Mouse (Mus musculus) right cerebral cortex, adult 18-20 months (tissue): ENCODE results near the gene Adamtsl3.
A peak's percentile ranks its signal among the peaks of the same experiment; 100 is the strongest.
"Not testable (repeated sequence)": the region's sequence is repeated elsewhere in the genome, so short reads cannot be mapped to it uniquely, and the experiment has no call there.

Experiments
- DNase-seq: peaks from one replicate; pipeline ENCODE4 v3.0.0; 2022; ENCODE audit warnings: mixed read lengths

Adamtsl3 gene

DNA sequence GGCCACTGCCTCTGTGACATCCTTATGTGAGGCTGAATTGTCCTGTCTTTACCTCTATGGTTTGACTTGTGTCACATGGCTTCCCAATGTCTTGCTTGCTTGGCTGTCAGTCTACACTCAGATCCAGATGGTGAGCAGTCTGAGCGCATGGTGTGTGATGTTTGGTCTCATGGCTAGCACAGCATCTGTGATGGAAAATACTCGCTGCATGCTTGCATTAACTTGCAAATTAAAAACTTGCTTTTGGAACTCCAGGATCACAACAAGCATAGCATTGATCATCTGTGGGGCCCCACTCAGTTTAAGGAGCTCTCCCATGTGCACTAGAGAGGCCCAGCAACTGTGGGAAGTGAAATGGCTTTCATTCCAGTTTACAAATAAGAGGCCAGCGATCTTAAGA, 29.1 kb downstream of the Adamtsl3 start:
- no peak for DNase-seq

DNA sequence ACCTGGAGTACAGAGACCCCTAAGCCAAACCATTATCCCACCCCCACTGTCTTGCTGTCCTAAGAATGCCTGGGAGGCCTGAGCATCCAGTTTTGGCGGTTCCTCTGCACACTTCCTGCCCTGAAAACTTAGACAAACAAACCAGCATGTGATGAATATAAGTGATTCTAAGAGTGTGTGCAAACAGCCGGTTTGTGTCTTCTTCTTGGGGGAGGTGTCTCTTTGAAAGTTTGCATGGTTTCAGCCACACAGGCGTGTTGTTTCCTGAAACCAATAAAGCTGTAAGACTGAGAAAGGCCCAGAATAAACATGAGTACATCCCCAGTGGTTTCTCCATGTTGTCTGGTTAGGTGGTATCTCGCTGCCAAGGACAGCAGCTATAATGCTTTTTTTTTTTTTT, 30.6 kb downstream of the Adamtsl3 start:
- DNase-seq: no peak

DNA sequence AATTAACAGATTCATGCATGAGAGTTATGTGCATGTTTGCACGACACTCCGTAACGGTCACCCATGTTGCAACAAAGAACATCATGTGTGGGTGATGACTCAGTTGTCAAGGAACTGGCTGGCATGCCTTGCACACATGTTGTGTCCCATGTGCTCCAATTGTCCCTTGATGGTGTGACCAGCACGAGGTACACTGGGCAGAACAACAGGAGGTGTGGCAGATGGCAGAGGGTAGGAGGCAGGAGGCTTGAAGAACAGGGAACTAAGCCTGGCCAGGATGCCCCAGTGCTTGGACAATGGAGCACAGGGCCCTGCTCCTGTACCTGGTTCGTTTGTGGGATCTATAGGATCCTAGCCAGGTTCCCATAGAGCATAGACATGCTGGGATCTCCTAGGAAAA, 31.0 kb downstream of the Adamtsl3 start:
- no peak for DNase-seq

DNA sequence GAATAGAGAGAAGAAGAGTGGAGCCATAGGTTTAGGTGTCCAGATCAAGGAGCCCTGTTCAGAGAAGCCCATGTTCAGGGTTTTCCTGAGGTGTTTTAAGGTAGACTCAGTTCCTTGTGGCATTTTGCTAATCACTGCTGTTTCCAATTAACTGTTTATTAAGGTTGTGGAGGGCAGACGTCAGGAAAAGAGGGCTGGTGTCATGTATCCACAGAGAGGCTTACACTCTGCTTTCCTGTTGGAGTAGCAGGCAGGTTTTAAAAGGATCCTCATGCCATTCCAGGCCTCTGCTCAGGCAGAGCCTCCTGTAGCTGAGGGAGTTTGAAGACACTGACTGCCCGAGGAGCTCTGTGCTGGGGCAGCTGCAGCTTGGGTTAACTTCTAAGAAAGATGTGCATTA, 32.6 kb downstream of the Adamtsl3 start:
- DNase-seq: no peak

DNA sequence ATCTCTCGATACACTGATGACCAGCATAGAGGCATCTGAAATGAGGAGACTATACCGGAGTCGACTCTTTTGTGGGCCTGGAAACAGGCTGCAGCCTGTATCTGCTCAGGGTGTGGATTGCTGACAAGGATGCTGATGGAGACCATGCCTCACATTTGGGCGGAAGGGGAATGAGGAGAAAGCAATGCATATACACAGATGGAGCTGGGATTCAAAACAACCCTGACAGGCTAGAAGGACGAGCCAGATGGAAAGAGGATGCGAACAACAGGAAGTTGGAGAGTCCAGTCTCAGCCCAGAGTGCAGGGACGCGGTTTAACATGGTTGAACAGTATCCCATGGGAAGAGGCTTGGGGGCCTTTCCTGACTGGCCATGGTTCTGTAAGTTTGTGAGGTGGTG, 34.6 kb downstream of the Adamtsl3 start:
- DNase-seq: no peak

DNA sequence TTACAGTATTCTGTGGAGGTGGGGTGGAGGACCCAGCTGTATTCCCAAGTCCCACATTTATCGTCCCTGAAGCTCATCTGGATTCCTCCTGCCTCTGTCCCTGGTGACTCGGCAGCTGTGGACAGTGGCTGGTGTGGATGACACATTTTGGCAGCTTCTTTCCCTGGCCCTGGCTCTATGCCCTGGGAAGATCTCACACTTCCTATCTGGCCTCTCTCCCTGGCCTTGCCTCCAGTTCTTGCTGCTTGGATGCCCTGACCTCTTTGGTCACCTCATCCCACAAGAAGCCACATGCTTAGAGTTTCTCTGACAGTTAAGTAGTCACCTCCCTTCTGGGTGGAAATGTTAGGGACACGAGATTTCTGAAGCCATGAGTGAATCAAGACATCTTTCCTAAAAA, 35.9 kb downstream of the Adamtsl3 start:
- DNase-seq: peak; percentile 9

DNA sequence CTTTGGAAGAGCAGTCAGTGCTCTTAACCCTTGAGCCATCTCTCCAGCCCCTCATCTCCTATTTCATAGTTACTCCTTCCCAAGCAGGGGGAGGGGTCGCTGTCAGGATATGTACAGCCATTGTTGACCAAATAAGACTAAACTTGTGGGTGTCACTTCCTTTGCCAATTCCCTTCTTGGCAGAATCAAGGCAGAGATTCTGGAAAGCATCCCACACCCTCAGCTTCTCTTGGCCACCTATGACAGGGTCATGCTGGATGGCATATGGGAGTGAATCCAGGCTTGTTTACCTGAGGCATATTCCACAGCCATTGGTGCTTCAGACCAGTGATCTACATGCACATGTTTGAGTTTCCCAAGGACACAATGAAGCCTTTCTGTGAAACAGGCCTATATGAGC, 42.8 kb downstream of the Adamtsl3 start:
- DNase-seq: no peak

DNA sequence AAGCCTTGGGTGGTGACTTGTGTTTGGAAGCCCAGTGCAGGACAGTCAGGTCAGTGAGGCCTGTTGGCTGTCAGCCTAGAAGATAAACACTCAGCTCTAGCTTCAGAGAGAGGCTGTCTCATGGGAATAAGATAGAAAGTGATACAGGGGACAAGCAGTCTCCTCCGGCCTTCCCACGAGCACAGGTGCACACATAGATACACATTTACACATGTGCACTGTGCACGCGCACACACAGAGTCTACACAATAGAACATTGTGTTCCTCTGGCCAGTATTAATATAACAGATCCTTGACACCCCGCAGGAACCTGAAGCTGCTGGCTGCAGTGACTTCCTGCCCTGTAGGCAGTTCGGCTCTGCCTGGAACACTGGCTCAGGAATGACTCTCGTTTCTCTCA, 44.3 kb downstream of the Adamtsl3 start:
- no peak for DNase-seq

DNA sequence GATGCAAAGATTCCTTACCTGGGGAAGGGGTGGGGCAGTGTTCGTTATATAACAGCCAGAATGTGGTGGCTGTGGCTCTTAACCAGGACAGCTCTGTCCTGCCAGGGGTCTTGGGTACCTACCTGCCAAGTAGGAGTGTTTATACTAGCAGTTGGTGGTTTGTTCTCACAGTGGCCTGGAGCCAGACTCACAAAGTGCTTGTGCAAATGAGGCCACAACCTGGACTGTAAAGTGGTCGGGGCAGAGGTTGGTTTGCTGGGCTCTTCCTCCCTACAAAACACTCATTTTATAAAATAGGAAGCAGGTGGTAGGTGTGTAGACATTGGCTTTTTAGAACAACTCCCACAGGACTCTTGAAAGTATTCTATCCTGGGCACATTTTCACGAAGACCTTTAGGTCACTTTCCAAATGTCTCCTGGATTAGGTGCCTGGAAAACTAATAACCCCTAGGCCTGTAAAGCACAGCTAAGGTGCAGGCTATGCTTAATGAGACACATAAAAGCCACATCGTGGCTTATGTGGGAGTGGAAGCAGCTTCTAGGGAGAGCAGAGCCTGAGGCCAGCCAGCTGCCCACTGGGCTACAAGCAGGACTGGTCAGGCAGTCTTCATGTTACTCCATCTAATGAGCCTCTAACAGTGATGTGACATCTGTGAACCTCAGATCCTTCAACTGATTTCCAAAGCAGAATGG, 47.5 kb downstream of the Adamtsl3 start:
- no peak for DNase-seq

DNA sequence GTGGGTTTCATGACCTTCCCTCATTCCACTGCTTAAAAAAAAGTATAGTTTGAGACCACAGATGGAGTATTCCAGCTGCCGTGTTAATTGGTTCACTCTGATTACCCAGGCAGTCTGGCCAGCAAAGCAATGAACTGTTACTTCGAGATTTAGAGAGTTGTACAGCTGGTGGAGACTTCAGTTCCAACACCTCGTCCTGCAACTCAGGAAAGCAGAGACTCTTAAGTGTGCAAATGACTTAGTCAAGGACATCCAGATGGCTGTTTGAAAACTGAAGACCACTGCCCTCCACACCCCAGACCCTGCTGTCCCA, 48.0 kb downstream of the Adamtsl3 start:
- no peak for DNase-seq

DNA sequence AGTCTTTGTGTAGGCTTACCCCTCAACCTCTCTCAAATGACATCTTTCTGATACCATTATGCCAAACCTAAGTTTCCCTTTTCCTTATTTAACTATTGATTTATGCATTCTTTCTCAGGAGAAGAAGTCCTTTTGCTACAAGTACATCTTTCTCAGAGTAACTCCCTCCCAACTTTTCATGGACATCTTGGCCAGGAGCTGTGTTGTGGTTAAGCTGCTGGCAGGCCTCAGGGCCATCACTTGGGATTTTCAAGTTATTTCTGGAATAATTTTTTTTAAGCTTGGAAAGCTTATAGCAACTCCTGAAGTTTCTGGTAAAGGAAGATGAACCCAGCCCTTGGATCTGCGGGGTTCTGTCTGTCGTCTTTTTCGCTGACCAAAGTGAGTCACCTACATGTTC, 51.6 kb downstream of the Adamtsl3 start:
- no peak for DNase-seq

DNA sequence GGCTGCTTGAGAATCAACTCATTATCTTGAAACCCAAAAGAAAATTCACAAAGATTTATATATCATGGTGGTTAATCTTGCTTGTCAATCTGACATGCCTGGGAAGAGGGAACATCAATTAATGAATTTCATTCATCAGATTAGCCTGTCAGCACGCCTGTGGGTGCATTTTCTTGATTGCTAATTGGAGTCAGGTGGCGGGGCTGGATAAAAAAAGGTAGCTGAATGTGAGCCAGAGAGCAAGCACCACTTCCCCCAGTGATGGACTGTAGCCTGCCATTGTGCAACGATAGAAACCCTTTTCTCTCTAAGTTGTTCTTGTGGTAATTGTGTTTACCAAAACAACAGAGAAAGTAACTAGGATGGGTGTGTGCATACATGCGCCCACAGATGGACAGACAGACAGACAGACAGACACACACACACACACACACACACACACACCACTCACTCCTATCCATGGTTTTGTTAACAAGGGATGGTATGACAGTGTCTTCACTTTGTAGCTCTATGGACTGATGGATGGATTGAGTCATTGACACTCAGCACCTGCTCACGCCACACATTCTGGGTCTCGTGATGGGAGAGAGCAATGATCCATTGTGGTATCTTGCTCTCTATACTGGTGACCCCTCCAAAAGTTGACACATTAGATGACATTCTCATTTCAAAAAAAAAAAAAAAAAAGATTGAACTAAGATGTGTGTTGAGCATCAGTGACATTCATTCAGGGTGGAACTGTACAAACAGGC, 59.1 kb downstream of the Adamtsl3 start:
- DNase-seq: no peak

DNA sequence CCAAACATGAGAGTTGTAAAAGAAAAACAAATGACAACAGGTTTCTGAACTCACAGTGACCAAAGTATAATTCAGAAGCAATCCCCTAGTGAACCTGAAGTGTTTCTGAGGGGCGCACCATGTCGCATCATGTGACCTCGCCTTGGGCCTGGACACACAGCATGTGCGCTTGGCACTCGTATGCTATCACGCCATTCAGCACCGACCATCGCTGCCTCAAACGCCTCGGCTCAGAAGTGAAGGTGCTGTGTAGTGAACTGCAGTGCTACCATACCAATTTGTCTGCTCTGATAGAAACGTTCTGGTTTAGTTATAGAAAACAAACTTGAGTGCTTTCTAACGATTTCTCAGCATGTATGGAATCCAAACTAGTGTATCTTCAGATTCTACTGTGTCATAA, 59.7 kb downstream of the Adamtsl3 start:
- no peak for DNase-seq

DNA sequence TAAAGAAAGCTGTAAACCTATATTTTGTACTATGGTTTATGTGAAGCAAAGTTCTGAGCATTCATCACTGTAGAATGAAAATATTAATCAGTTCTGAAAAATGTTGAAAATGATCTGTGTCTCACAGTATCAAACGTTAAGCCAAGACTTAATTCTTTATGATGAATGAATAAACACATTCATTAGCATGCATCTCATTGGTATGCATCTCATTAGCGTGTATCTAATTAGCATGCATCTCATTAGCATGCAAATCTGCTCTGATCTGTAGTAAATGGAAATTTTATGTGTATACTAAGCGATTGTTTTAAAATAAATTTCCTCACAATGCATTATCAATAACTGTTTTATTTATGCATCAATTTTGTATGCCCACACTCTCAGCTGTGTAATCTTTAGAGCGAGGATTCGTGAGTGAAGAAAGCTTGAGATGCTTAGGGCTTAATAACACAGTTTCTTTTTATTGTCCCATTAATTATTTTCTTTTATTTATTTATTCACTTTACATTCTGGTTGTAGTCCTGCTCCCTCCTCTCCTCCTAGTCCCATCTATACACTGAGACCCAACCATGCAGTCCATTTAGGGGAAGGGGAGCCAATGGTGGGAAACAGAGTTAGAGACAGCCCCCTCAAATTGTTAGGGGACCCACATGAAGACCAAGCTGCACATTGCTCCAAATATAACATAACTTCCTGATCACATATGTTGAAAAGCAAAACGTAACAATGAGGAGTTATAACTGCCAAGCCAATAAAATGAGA, 60.4 kb downstream of the Adamtsl3 start:
- no peak for DNase-seq

DNA sequence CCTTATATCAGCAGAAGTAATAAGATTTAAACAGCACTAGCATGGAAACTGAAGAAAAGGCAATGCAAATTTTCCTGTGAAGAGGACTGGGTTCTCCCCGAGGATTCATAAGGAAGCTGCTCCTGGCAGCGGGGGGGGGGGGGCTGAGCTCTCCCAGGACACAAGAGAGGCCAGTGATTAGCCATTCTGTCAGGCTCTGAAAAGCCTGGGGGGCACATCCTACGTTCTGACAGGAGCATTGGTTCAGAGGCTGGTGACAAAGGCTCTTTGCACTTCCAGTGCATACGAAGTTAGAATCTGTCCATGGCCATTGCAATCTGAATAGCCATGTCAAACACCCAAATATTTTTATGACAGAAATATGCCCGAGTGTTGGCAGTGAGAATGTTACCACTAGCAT, 61.4 kb downstream of the Adamtsl3 start:
- DNase-seq: no peak

DNA sequence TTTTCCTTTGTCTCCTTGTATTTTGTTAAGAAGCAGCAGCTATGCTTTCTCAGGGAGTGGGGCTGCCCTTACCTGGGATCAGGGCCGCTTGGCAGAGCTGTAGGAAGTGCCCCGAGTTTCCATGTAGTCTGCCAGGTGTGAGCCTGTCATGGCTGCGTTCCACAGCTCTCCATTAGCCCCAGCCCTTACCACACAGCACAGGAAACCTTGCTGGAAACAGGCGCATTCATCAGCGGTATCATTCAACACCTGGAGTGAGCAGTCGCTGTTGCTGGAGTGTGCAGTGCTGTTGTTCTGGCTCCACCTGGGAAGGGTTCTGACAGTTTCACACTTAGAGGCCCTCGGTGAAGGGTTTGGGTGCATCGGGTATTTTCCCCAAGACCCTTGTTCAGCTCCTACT, 62.1 kb downstream of the Adamtsl3 start:
- DNase-seq: no peak

DNA sequence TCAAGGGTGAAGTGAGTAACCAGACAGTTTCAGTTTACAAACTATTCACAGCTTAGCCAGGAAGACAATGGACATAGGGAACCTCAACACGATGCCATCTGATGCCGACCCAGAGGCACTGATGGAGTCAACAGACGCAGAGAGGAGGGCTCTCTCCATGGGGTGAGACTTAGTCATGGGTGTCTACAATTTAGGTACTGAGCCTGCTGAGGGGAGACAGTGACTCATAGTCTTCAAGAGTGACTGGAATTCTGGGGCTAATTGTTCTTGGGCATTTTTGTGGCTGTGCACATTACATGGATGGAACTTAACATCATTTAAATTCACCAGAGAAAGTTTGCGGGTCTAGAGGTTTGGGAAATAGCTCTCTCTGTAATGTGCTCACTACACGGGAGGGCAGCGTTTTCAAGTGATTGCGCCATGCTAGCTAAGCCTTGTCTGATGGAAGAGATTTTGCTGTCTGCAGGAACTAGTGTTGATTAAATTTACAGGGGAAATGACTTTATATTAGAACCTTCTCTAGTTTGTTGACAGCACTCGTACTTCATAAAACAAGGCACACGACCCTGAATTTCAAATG, 70.1 kb downstream of the Adamtsl3 start:
- DNase-seq: no peak

DNA sequence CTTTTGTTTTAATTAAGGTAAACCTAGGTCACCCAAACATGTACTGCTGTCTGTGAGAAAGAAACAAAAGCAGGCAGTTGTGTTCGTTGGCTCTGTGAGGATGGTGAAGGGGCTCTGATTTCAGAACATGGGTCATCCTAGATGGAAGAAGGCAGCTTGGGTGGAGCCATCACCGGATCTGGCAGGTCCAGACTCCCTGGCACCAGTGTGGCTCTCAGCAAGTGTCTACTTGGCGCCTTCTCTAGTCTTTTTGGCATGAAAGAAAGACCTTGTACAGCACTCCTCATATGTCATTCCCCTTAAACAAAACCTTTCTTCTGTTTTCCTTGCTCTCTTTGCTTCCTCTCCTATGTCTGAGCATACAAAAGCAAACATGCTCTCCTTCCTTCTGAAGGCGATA, 75.5 kb downstream of the Adamtsl3 start:
- no peak for DNase-seq

DNA sequence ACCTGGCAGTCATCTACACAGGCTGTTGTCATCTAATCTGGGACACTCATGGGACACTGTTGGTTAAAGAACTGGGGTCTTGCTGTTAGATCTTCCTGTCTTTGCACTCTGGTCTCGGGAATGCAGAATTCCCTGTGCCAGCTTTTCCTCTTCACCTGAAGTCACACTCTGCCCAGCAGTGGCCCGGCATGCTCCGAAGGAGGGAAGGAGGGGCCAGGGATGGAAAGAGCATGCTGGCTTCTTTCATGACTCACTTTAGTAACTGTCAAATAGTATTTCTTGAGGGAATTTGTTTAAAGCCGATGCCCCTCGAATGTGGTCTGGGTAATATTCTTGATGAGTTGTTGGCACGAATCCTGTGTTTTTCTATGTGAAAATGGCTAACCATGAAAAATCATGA, 81.2 kb downstream of the Adamtsl3 start:
- no peak for DNase-seq

DNA sequence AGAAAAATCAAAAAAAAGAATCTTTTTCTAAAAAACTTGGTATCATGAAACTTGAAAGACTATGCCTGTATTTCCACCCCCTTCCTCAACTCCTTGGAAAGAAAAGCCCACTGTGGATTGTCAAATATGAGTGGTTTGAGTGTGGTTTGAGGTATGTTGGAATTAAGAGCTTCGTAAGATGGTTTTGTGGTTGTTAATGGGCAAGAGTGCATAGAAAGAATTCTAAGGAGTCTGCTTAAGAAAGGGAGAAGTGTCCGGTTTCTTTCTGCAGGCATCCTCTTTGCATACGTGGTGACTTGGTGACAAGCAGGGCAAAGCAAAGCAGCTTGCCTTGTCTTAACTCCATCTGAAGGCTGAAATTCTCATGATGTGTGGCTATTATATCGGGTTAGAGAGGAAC, 81.6 kb downstream of the Adamtsl3 start:
- DNase-seq: no peak

DNA sequence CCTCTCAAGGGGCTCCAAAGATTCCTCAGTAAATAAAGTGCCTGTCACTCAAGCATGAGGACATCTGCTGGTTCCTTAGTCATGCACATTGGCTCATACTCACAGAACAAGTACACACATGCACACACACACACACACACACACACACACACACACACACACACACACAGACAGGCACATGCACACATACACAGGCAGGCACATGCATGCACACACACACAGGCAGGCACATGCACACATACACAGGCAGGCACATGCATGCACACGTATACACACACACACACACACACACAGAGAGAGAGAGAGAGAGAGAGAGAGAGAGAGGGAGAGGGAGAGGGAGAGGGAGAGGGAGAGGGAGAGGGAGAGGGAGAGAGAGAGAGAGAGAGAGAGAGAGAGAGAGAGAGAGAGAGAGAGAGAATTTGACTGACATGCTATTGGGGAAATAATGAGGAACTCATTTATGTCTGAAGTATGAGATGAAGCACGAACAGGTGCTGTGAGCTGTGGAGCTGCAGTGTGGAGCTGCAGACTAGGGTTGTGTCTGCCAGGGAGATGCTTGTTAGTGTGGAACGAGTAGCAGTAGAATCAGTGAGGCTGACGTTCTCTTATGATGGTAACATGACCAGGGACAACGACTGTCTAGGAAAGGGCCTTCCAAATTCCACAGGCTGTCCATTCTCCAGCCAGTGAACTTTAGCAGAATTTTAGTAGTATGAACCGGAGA, 85.0 kb downstream of the Adamtsl3 start:
- not testable (repeated sequence) for DNase-seq

DNA sequence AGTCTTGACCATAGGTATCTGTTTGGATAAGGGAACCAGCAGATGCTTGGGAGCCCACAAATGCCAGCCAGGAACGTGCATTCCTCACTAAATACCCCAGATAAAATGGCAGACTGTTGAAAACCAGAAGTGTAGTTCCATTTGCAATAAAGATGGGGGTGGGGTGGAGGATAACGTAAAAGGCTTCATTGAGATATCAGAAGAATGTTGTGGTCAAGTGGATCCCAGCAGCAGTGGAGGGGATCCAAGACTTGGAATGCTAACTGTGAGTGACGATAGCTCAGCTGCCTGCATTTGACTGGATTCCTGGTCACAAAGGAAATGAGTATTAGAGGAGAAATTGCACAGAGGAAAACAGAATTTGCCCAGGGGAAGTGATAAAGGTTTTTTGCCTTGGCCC, 87.1 kb downstream of the Adamtsl3 start:
- no peak for DNase-seq

DNA sequence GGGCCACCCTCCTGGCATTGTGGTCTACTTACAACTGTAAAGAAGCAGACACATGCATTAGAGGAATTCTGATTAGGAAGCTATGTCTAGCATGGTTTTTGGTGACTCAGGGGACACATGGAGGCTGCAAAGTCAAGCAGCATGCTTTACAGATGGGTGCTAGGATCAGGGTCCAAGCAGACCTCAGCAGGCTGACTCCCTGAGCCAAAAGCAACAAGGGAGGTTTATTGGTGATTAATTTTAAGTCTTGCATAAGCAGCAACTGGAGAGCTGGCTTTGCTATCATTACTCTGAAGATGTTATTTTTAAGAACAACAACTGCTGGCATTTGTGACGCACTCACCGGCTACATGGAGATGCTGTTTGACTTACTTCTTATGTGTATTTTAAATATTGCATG, 88.1 kb downstream of the Adamtsl3 start:
- no peak for DNase-seq
